Mouse (Mus musculus): Measurements from ENCODE around the gene Klhl8. TPM values are rescaled to one million over a fixed set of nuclear protein-coding genes. Genes with fewer than 3 reads are reported as not detected.

Gene Klhl8
- polyA plus RNA-seq, 1 experiment from 2014 or later = 2.4 TPM

DNA sequence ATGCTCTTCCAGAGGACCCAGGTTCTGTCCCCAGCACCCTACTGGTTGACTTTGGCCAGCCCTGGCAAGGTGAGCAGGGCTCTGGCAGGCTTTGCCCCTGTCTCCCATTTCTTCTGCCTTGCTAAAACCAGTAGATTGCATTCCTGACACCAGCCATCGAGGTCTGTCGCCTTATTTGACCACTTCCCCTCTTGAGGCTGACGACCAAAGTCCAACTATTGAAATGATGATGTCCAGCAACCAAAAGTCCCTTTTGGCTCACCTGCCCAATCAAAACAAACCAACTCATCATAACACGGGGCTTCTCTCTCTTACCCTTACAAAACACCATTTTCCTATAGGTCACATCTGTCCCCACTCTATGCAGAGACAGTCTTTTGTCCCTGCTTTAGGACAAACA, 2.1 kb upstream of the Klhl8 start:
- 18% methylated on average over 4 of the region's 4 CpGs for whole genome bisulfite sequencing (ENCODE audit: insufficient replicate concordance)
- no peak for ATAC-seq
- Histone ChIP-seq H3K9ac (no peak overlapping the region), H3K9me3 (replicated peaks) (no peaks in the 10 kb centered on the region), H3K27me3 (replicated peaks) (peaks cover 18% of the 10 kb centered on the region; the same call in 1 of the 2 replicates), H3K4me3 (no peak overlapping the region), H3K4me2 (no peak overlapping the region), H3K36me3 (no peaks in the 10 kb centered on the region), H3K4me1 (peaks cover 22% of the 10 kb centered on the region), H3K27ac (no peak overlapping the region)

DNA sequence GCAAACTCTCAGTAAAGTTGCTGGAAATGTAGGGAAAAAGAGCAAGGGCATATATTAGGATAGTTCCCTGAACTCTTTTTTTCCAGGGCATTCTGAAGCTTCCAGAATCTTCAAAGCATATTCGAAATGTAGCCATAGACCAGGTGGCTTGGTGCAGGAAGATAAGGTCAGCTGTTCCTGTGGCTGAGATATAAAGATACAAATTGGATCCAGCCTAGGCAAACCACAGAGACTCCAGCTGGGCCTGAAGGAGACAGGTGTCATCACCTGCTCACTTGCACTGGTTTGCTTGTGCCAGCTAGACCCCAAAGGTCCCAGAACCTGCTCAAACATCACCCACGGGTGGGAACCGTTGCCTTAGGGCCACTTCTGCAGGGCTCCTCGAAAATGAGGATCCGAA, 496 bp upstream of the Klhl8 start:
- peaks cover 18% of the 10 kb centered on the region; the same call in 1 of the 2 replicates for H3K27me3 ChIP-seq (replicated peaks)
- no peaks in the 10 kb centered on the region for H3K9me3 ChIP-seq (replicated peaks)
- no peak overlapping the region for H3K9ac ChIP-seq
- H3K4me3 ChIP-seq = peak overlapping the region; percentile 76
- H3K36me3 ChIP-seq = no peaks in the 10 kb centered on the region
- peak overlapping the region; percentile 99 for H3K4me2 ChIP-seq
- ATAC-seq = no peak
- WGBS (ENCODE audit: insufficient replicate concordance) = 57% methylated on average over 5 of the region's 5 CpGs
- H3K4me1 ChIP-seq = peaks cover 22% of the 10 kb centered on the region
- no peak overlapping the region for H3K27ac ChIP-seq

DNA sequence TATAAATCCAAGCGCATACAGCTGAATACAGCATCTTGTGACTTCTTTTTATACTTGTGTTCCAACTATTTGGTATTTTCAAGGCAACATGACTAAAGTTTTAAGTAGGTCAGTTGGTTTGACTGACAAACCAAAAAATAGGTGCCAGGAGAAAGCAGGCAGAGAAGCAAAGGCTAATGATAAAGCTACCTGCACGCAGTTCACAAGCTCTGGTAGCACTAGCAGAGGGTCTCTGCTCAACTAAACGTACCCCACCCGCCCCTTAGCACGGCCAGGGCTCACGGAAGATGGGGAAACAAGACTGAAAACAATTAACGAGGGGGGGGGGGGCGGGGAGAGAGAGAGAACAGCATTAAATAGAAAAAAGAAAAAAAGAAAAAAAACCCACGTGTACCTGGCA, 903 bp downstream of the Klhl8 start:
- 18% methylated on average over 8 of the region's 9 CpGs for WGBS (ENCODE audit: insufficient replicate concordance)
- H3K4me2 ChIP-seq = peak overlapping the region; percentile 99
- H3K4me3 ChIP-seq = peak overlapping the region; percentile 76
- no peak overlapping the region for H3K27ac ChIP-seq
- no peaks in the 10 kb centered on the region for H3K9me3 ChIP-seq (replicated peaks)
- H3K36me3 ChIP-seq = no peaks in the 10 kb centered on the region
- H3K9ac ChIP-seq = peak overlapping the region; percentile 80; the same call in 1 of the 2 replicates
- no peak for ATAC-seq
- peaks cover 22% of the 10 kb centered on the region for H3K4me1 ChIP-seq
- H3K27me3 ChIP-seq (replicated peaks) = peaks cover 18% of the 10 kb centered on the region; the same call in 1 of the 2 replicates

DNA sequence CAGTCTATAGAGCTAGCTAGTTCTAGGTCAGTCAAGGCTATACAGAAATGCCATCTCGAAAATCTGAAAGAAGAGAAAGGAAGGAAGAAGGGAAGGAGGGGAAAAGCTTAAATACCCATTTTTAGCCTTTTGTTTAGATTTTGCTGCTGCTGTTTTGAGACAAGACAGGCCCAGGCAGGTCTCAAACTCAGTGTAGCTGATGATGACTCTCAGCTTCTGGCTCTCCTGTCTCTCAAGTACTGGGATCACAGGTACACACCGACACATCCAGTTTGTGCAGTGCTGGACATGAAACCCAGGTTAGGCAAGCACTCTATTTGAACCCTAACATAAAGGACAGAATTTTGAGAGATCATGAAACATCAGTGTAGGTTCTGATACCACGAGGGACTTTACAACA, 1.6 kb downstream of the Klhl8 start:
- peaks cover 18% of the 10 kb centered on the region; the same call in 1 of the 2 replicates for H3K27me3 ChIP-seq (replicated peaks)
- H3K9me3 ChIP-seq (replicated peaks) = no peaks in the 10 kb centered on the region
- 59% methylated on average over 3 of the region's 3 CpGs for WGBS (ENCODE audit: insufficient replicate concordance)
- no peak overlapping the region for H3K4me3 ChIP-seq
- ATAC-seq = no peak
- H3K9ac ChIP-seq = no peak overlapping the region
- no peaks in the 10 kb centered on the region for H3K36me3 ChIP-seq
- no peak overlapping the region for H3K4me2 ChIP-seq
- peaks cover 22% of the 10 kb centered on the region for H3K4me1 ChIP-seq
- no peak overlapping the region for H3K27ac ChIP-seq

DNA sequence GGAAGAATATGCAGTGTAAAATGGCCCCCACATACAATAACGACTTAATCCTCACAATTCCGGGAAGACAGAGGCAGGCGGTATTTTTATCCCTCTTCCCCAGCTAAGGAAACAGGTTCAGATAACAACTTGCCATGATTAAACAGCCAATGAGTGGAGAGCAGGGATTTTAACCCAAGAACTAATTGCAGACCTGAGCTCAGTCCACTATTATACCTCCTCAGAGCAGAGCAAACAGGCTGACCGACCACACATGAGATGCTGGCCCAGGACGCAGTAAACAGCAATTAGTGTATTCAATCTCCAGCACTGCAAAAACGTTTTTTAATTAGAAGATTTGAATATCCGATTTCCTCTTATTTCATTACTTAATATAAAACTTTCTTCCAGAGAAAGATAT, 2.2 kb downstream of the Klhl8 start:
- peaks cover 18% of the 10 kb centered on the region; the same call in 1 of the 2 replicates for H3K27me3 ChIP-seq (replicated peaks)
- H3K4me2 ChIP-seq = no peak overlapping the region
- no peak overlapping the region for H3K27ac ChIP-seq
- no peak overlapping the region for H3K4me3 ChIP-seq
- H3K4me1 ChIP-seq = peaks cover 22% of the 10 kb centered on the region
- no peaks in the 10 kb centered on the region for H3K9me3 ChIP-seq (replicated peaks)
- WGBS (ENCODE audit: insufficient replicate concordance) = 40% methylated on average over 7 of the region's 7 CpGs
- no peak for ATAC-seq
- no peaks in the 10 kb centered on the region for H3K36me3 ChIP-seq
- no peak overlapping the region for H3K9ac ChIP-seq

DNA sequence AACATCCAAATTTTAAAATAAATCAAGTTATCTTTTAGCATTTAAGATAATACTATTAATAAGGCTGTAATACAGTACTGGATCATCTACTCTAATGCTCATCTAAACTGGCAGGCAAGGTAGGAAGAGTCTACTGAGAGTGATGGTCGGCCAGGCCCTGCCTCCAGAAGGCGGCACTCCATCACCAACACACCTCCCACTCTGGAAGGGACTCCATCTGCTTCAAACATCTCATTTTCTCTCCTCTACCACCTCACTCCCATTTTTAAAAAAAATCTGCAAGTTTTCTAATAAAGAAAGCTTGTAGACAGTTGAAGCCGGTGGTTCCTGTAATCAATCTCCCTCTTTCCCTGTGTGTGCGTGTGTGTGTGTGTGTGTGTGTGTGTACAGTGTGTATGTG, 3.2 kb downstream of the Klhl8 start:
- WGBS (ENCODE audit: insufficient replicate concordance) = 70% methylated on average over 4 of the region's 4 CpGs
- no peak overlapping the region for H3K4me2 ChIP-seq

DNA sequence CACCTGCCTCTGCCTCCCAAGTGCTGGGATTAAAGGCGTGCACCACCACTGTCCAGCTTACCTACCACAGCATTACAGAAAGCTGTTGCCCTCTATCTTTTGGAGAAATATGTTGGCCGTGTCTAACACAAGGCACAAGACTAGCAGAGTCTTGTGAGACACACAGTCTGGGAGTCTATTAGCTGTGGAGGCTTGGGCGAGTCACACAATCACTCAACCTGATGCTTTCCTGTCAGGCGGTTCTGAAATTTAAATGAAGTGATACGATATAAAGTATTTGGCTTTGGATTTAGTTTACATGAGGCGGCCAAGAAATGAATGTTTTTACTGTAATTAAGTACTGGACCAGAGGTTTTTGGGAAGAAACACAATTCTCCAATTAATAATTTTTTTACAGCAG, 4.9 kb downstream of the Klhl8 start:
- Histone ChIP-seq H3K27me3 (replicated peaks) (peaks cover 15% of the 10 kb centered on the region; the same call in 1 of the 2 replicates), H3K4me1 (peaks cover 11% of the 10 kb centered on the region), H3K27ac (no peak overlapping the region), H3K9me3 (replicated peaks) (no peaks in the 10 kb centered on the region), H3K9ac (no peak overlapping the region), H3K4me3 (no peak overlapping the region), H3K4me2 (no peak overlapping the region), H3K36me3 (no peaks in the 10 kb centered on the region)
- no peak for ATAC-seq
- WGBS (ENCODE audit: insufficient replicate concordance) = 67% methylated on average over 6 of the region's 6 CpGs

More for the DNA sequence above, 3.2 kb downstream of the Klhl8 start:
- no peak overlapping the region for H3K27ac ChIP-seq
- no peak overlapping the region for H3K4me3 ChIP-seq
- peaks cover 16% of the 10 kb centered on the region for H3K4me1 ChIP-seq
- H3K9me3 ChIP-seq (replicated peaks) = no peaks in the 10 kb centered on the region
- H3K27me3 ChIP-seq (replicated peaks) = peaks cover 18% of the 10 kb centered on the region; the same call in 1 of the 2 replicates
- no peaks in the 10 kb centered on the region for H3K36me3 ChIP-seq
- H3K9ac ChIP-seq = no peak overlapping the region
- ATAC-seq = no peak

DNA sequence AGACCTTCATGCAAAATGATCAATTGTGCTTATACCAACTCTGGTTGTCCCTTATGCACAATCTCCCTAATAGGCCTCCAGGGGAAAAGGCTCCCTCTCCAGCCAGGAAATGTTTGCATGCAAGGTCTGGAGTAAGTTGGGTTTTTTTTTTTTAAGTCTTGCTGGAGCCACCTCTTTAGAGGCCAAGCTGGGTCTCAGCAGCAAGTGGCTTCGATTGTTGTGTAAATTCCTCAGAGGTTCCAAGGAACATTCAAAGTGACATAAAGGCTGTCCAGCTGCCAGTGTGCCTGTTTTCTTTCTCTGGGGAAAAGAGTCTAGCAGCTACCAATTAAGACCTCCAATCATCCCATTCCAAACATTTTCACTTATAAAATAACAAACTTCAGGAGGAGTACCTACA, 12.7 kb downstream of the Klhl8 start:
- Histone ChIP-seq H3K27ac (no peak overlapping the region), H3K4me2 (no peak overlapping the region), H3K9ac (no peak overlapping the region), H3K9me3 (replicated peaks) (no peaks in the 10 kb centered on the region), H3K4me3 (no peak overlapping the region), H3K27me3 (replicated peaks) (no peaks in the 10 kb centered on the region), H3K4me1 (no peaks in the 10 kb centered on the region), H3K36me3 (no peaks in the 10 kb centered on the region)
- no peak for ATAC-seq
- WGBS (ENCODE audit: insufficient replicate concordance) = 60% methylated on average over 1 of the region's 1 CpGs

DNA sequence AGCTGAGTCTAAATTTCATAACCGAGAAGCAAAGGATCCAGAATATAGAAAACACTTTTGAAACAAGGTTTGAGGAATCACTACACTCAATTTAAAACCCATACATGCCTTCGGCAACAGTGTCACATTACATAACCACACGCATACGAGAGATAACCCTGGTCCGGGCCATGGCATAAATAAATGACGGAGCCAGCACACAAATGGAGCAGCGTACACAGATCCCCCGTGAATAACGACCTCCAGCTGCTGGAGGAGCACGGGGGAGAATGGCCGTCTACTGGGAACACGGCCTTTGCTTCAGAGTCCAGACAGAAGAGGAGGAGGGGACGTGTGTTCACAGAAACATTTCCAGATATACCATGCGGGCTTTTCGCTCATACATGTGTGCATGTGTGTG, 21.3 kb downstream of the Klhl8 start:
- Histone ChIP-seq H3K4me2 (no peak overlapping the region), H3K4me1 (no peaks in the 10 kb centered on the region), H3K9me3 (replicated peaks) (no peaks in the 10 kb centered on the region), H3K9ac (no peak overlapping the region), H3K27ac (no peak overlapping the region), H3K27me3 (replicated peaks) (no peaks in the 10 kb centered on the region), H3K36me3 (no peaks in the 10 kb centered on the region), H3K4me3 (no peak overlapping the region)
- WGBS (ENCODE audit: insufficient replicate concordance) = 75% methylated on average over 15 of the region's 15 CpGs
- ATAC-seq = no peak

DNA sequence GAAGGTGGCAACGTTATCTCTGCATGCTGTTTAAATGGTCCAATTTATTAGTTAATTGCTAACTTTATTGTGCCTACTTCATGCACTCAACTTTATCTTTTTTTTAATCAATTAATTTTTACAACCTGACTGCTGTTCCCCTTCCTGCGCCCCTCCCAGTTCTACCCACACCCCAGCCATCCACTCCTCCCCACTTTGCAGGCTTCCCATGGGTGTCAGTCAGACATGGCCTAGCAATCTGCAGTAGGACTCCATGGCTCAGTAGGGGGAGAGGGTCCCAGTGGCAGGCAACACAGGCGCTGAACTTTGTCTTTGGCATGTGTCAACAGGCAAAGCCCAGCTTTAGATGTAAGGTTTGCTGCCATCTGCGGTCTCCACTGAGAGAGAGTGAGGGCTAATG, 47.3 kb downstream of the Klhl8 start:
- Histone ChIP-seq H3K36me3 (no peaks in the 10 kb centered on the region), H3K27ac (no peak overlapping the region), H3K9ac (no peak overlapping the region), H3K4me2 (no peak overlapping the region), H3K4me3 (no peak overlapping the region), H3K4me1 (no peaks in the 10 kb centered on the region), H3K9me3 (replicated peaks) (no peaks in the 10 kb centered on the region), H3K27me3 (replicated peaks) (no peaks in the 10 kb centered on the region)
- no peak for ATAC-seq
- WGBS (ENCODE audit: insufficient replicate concordance) = 81% methylated on average over 4 of the region's 4 CpGs

DNA sequence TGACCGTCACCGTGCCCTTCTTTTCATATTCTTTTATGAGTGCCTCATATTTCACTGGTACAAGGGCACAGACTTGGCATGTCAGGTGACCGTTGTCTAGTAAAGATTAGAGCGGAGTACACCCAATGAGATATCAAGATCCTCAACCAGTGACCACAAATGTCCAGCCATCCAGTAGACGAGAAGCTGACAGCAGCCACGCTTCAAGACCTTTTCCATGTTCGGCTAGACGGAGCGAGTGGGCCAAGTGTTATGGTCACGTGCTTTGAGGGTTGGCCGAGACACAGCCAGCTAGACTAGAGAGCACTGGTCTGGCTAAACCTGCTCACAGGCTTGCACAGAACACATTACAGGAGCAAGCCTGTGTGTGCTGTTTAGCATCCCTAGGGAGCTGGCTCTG, 50.4 kb downstream of the Klhl8 start:
- Histone ChIP-seq H3K27ac (no peak overlapping the region), H3K4me2 (no peak overlapping the region), H3K9ac (no peak overlapping the region), H3K9me3 (replicated peaks) (no peaks in the 10 kb centered on the region), H3K36me3 (peaks cover 4% of the 10 kb centered on the region), H3K4me1 (peaks cover 7% of the 10 kb centered on the region), H3K27me3 (replicated peaks) (no peaks in the 10 kb centered on the region), H3K4me3 (no peak overlapping the region)
- 82% methylated on average over 11 of the region's 11 CpGs for WGBS (ENCODE audit: insufficient replicate concordance)
- no peak for ATAC-seq

DNA sequence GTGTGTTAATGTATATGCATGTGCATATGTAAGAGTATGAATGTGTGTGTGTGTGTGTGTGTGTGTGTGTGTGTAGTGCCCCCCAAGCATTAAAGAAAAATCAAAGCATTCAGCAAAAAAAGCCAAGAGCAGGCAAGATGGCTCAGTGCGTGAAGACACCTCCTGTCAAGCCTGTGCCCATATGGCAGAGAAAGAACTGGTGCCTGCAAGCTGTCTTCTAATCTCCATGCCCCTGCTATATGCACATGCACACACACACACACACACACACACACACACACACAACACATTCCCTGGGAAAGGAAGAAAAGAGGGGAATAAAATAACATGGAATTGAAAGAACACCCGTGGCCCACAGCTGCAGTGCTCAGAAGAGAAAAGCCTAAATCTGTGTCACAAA, 53.9 kb downstream of the Klhl8 start:
- Histone ChIP-seq H3K36me3 (peaks cover 34% of the 10 kb centered on the region), H3K27me3 (replicated peaks) (no peaks in the 10 kb centered on the region), H3K4me1 (peaks cover 24% of the 10 kb centered on the region), H3K4me3 (no peak overlapping the region), H3K9me3 (replicated peaks) (no peaks in the 10 kb centered on the region), H3K27ac (no peak overlapping the region), H3K4me2 (no peak overlapping the region), H3K9ac (no peak overlapping the region)
- 94% methylated on average over 2 of the region's 2 CpGs for WGBS (ENCODE audit: insufficient replicate concordance)
- ATAC-seq = no peak

DNA sequence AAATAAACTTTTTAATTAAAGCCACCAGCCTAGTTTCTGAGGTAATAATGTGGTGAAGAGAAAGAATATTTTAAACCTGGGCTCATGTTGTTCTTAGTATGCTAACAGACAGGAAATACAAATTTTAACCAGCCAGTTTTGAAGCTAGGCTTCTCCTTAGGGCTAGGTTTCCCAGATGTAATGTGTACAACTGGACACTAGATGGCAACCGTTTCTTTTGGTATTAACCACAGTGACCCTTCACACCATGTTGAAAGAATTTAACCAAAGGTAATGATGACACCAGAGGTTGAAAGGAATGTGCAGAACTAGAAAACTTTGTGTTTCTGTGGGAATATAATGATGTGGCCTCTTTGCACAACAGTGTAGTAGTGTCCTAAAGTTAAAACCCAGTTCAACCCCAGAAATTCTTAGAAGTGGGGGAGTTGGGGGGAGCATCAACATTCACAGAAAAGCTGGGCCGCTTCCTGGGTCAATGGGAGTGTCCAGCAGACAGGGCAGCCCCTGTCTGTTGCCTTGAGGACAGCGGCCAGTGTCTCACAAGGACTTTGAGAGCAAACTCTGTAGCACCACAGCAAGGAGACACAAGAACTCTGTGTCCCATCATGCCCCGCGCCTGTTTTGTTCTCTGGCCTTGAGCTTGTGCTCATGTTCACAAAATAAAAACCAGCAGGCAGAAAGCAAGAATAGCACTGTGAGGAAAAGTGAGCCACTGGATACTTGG, 54.6 kb downstream of the Klhl8 start:
- H3K9me3 ChIP-seq (replicated peaks) = no peaks in the 10 kb centered on the region
- peaks cover 41% of the 10 kb centered on the region for H3K36me3 ChIP-seq
- no peak overlapping the region for H3K9ac ChIP-seq
- no peaks in the 10 kb centered on the region for H3K27me3 ChIP-seq (replicated peaks)
- no peak for ATAC-seq
- H3K4me3 ChIP-seq = no peak overlapping the region
- peaks cover 24% of the 10 kb centered on the region for H3K4me1 ChIP-seq
- H3K4me2 ChIP-seq = no peak overlapping the region
- WGBS (ENCODE audit: insufficient replicate concordance) = 61% methylated on average over 5 of the region's 5 CpGs
- peak overlapping the region; percentile 11; the same call in 1 of the 2 replicates for H3K27ac ChIP-seq
